Mouse (Mus musculus): ENCODE measurements at regions not wholly inside any gene's neighbourhood (a gene's known extent, or its start where the extent isn't known, plus 50 kb on each side); places are given as distances from the start of the nearest gene placed in this dataset.

DNA sequence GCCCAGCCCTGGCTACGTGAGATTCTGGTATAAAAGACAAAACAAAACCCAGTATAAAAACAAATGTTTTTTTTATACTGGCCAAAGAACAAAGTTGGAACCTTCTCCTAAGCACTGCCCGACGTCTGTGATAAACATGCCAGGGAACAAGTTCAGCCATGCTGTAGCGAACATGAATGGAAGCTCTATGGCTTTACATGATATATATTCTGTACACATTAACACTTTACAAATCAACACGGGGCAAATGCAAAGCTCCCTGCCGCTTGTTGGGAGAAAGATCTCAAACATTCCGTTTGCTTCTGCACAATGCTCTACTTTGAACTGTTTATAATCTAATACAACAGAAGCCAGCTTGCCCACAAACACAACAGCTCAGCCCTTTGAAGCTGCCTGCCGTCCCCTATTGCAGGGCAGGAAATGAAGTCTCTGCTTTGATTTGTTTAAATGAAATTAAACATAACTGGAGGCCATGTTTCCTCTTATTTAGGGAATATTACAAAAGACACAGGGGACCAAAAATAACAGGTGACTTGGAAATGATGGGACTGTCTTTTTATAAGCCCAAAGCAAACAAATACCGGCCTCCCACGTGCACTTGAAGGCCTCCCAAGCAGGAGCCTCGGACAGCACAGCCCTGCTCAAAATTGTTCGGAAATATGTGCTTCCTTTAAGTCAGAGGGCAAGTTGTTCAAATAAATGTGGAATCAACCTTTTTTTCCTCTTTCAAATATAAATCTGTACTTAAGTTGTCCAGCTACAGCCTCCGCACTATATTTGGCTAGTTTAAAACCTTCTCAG lies 56.0 kb upstream of the Cldn5 start:
- Histone ChIP-seq H3K27ac (no peak overlapping the region), H3K27me3 (ENCODE audit: poor library complexity, severe bottlenecking) (no peaks in the 10 kb centered on the region), H3K36me3 (replicated peaks) (no peaks in the 10 kb centered on the region), H3K4me3 (no peak overlapping the region), H3K9me3 (no peaks in the 10 kb centered on the region), H3K4me1 (0 out of 2 replicates have a peak, but pooled peaks cover 5% of the 10 kb centered on the region)
- 79% methylated on average over 13 of the region's 13 CpGs for WGBS
- no peak for DNase-seq (ENCODE audit: extremely low spot score, low spot score)

DNA sequence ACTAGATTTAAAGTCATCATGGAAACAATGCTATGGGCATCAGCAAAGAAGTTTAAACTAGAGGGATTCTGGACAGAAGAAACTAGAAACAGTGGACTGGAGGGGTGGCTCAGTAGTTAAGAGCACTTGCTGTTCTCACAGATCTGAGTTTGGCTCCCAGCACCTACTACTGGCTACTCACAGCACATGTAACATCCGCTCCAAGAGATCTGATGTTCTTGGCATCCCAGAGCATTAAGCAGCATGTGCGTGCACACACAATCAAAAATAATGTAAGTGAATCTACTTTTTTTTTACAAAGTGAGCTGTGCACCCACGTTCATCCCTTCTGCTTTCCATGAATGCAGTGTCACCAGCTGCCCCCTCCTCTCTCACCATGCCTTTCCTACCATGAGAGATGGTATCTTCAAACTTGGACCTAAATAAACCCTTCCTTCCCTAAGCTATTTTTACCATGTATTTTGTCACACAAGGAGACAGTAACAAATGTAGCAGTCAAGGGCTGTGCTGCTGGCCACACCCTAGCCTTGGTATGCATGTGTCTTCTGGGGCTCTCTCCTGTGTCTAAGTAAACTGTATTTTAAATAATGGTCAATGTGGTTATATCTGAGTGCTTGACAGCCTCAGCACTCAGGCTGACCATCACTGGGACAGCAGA lies 53.3 kb upstream of the Cldn5 start:
- no peak overlapping the region for H3K4me3 ChIP-seq
- no peak overlapping the region for H3K27ac ChIP-seq
- H3K4me1 ChIP-seq: 0 out of 2 replicates have a peak, but pooled peaks cover 5% of the 10 kb centered on the region
- H3K9me3 ChIP-seq: no peaks in the 10 kb centered on the region
- WGBS: 84% methylated on average over 3 of the region's 3 CpGs
- H3K36me3 ChIP-seq (replicated peaks): no peaks in the 10 kb centered on the region
- H3K27me3 ChIP-seq (ENCODE audit: poor library complexity, severe bottlenecking): no peaks in the 10 kb centered on the region
- no peak for DNase-seq (ENCODE audit: extremely low spot score, low spot score)

DNA sequence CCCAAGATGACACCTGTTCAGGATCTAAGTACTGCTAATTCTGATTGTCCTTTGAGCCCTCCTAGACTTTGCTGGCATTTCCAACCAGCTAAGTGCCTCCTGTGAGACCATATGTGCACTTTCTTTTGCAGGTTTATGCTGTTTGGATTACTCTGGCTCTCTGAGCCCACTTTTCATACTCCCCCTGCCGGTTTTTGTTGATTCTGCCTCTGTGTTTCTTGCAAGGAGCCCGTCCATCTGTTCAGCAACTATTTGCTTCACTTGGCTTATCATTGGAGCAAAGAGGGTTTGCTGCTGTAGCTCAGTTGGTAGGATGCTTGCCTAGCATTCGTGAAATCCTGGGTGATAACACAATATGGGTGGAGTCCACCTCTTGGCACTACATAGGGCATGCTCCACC lies 52.8 kb upstream of the Cldn5 start:
- H3K9me3 ChIP-seq: no peaks in the 10 kb centered on the region
- H3K4me3 ChIP-seq: no peak overlapping the region
- no peak for DNase-seq (ENCODE audit: extremely low spot score, low spot score)
- H3K27me3 ChIP-seq (ENCODE audit: poor library complexity, severe bottlenecking): no peaks in the 10 kb centered on the region
- H3K36me3 ChIP-seq (replicated peaks): no peaks in the 10 kb centered on the region
- H3K27ac ChIP-seq: no peak overlapping the region
- H3K4me1 ChIP-seq: 0 out of 2 replicates have a peak, but pooled peaks cover 5% of the 10 kb centered on the region
- 52% methylated on average over 3 of the region's 3 CpGs for WGBS

DNA sequence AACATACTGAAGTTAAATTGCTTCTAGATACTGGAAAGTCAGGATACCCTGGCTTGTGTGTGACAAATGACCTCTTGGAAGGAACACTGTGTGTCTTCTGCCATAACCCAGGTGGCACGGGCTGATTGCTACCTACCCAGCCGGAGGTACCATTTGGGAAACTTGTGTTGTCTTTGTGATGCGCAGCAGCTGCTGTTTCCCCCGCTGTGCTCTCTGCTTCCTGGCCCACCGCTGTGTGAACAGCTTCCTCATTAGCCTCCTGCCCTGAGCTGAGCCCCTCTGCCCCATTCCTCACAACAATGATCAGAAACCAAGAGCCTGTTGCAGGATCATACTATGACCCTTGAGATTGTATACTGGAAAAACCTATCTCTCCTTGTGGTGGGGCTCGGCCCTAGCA lies 51.9 kb upstream of the Cldn5 start:
- no peaks in the 10 kb centered on the region for H3K27me3 ChIP-seq (ENCODE audit: poor library complexity, severe bottlenecking)
- no peak overlapping the region for H3K4me3 ChIP-seq
- no peaks in the 10 kb centered on the region for H3K9me3 ChIP-seq
- 0 out of 2 replicates have a peak, but pooled peaks cover 5% of the 10 kb centered on the region for H3K4me1 ChIP-seq
- H3K27ac ChIP-seq: no peak overlapping the region
- no peak for DNase-seq (ENCODE audit: extremely low spot score, low spot score)
- no peaks in the 10 kb centered on the region for H3K36me3 ChIP-seq (replicated peaks)
- WGBS: 31% methylated on average over 6 of the region's 6 CpGs

Measured in forebrain, embryonic 10.5 days (tissue).